Mouse (Mus musculus) spleen, postnatal 0 days (tissue): ENCODE measurements around the gene Ankrd16. TPM values are rescaled to one million over a fixed set of nuclear protein-coding genes. Genes with fewer than 3 reads are reported as not detected.

Experiments
- polyA plus RNA-seq: library from polyadenylated mRNA; unstranded; fragments of >200 nt; fragmentation: Nextera tagmentation; extraction: Ambion mirVana; gene quantifications from 2 replicates; pipeline ENCODE4 v1.2.1, GENCODE M21; 2015

Ankrd16 gene
- 22.8 and 27.7 TPM in 2 replicates for polyA plus RNA-seq

DNA sequence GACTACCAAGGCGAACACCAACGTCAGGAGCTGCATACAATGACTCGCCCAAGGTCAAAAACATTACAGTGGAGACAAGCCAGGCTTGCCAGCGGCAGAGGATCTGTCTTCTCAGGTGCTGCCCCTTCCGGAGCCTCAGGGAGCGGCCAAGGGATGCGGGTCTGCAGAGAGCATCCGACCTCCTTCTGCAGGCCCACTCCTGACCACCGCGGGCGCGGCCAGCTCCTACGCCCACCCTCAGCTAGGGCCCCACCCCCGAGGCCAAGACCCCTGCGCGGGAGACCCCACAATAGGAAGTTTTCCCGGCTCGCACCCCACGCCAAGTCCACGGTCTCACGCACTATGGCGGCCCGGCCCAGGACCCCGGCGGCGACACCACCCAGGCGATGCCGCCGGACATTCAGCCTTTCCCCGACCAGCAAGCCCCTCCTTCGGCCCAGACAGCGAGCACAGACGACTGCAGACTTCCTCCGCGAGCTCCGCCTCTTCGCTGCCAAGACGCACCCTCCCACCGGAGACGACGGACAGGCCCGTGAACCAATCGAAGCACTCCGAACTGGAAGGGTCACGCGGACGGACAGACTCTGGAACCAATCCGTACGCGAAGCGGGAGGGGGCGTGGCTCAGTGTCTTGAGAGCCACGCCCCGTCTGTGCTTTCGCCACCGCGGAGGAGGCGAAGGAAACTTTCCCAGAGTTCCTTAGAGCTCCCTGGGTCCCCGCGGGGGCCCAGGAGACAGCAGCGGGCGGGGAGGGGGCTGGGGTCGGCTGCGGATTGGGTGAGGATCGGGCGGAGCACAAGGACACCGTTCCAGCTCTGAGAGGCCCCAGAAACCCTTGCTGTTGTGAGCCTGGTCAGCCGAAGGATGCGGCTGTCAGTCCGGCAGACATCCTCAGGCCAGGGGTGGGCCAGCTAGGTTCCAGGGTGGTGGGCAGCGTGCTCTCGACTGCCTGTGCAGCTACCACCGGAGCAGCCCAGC, at the start of gene Ankrd16, which contains the start of gene Fbh1:
Ankrd16 (plus strand) TSS at position 786 of the 978 bp plus-strand sequence.
Fbh1 (minus strand) TSS at position 492 of the 978 bp plus-strand sequence.

Other genes starting within 250 kb of the Ankrd16 start
- gene Pfkfb3, start 223.8 kb upstream of the Ankrd16 start, polyA plus RNA-seq, result 4.5 and 4.9 TPM in 2 replicates
- gene Rbm17, start 173.7 kb upstream of the Ankrd16 start, polyA plus RNA-seq, result 86.4 and 94.8 TPM in 2 replicates
- gene Gm17490, start 151.6 kb upstream of the Ankrd16 start, polyA plus RNA-seq, result not detected in 2 replicates
- gene Il2ra, start 135.1 kb upstream of the Ankrd16 start, polyA plus RNA-seq, result 0.07 TPM in 2 replicates
- gene Il15ra, start 72.6 kb upstream of the Ankrd16 start, polyA plus RNA-seq, result 4.5 TPM in 2 replicates
- gene Fbh1, start 294 bp upstream of the Ankrd16 start, polyA plus RNA-seq, result 35.5 and 39.6 TPM in 2 replicates